Mouse (Mus musculus) lung, embryonic 14.5 days (tissue): ENCODE measurements around the gene Vax1. TPM values are rescaled to one million over a fixed set of nuclear protein-coding genes. Genes with fewer than 3 reads are reported as not detected.
A peak's percentile ranks its signal among the peaks of the same experiment; 100 is the strongest.

Experiments used
- ATAC-seq: fragments of 200-750 bp; cut with Nextera tagmentation; 2 replicates; pipeline ENCODE4 v1.8.0; 2017; ENCODE audit warnings: mild to moderate bottlenecking, moderate TSS enrichment, moderate library complexity; ENCODE audit not compliant: insufficient read depth
- DNase-seq: peaks from one replicate; pipeline ENCODE4 v3.0.0-alpha.2; 2015
- H3K27ac ChIP-seq: fragments of 300-500 bp; sonication (generic); 2 replicates; pipeline ENCODE4 v1.5.1; 2014; ENCODE audit warnings: low read depth, mild to moderate bottlenecking, moderate library complexity
- H3K27me3 ChIP-seq: fragments of 300-500 bp; sonication (generic); 2 replicates; pipeline ENCODE4 v1.6.1; 2014; ENCODE audit warnings: low read length, control low read depth; ENCODE audit not compliant: insufficient read depth
- H3K36me3 ChIP-seq: fragments of 300-500 bp; sonication (generic); 2 replicates; pipeline ENCODE4 v1.6.1; 2014; ENCODE audit warnings: control low read depth; ENCODE audit not compliant: insufficient read depth
- H3K4me1 ChIP-seq: fragments of 300-500 bp; sonication (generic); 2 replicates; pipeline ENCODE4 v1.6.1; 2014; ENCODE audit warnings: antibody characterized with exemption, control low read depth; ENCODE audit not compliant: insufficient read depth
- H3K4me2 ChIP-seq: fragments of 300-500 bp; sonication (generic); 2 replicates; pipeline ENCODE4 v1.6.1; 2014; ENCODE audit warnings: mild to moderate bottlenecking
- H3K4me3 ChIP-seq: fragments of 300-500 bp; sonication (generic); 2 replicates; pipeline ENCODE4 v1.5.1; 2014; ENCODE audit warnings: low read depth, low read length
- H3K9ac ChIP-seq: fragments of 300-500 bp; sonication (generic); 2 replicates; pipeline ENCODE4 v1.6.1; 2014
- H3K9me3 ChIP-seq: fragments of 300-500 bp; sonication (generic); 2 replicates; pipeline ENCODE4 v1.6.1; 2016; ENCODE audit warnings: low read depth, low read length, control low read depth
- CTCF ChIP-seq: IDR thresholded peaks from 2 replicates; pipeline ENCODE4 v1.5.1; 2016; ENCODE audit warnings: antibody characterized with exemption, low read depth
- WGBS: fragments of 180-500 bp; shearing (Covaris S2); extraction: QIAGEN DNeasy Blood & Tissue Kit; methylation state at CpG from one replicate; pipeline ENCODE4 v1.1.7; 2014; 5-methylcytosine and 5-hydroxymethylcytosine counted together
- polyA plus RNA-seq: library from polyadenylated mRNA; unstranded; fragments of >200 nt; fragmentation: Nextera tagmentation; extraction: Ambion mirVana; gene quantifications from 2 replicates; pipeline ENCODE4 v1.2.1, GENCODE M21; 2014

Gene Vax1
- polyA plus RNA-seq, 1 experiment from 2014 or later: not detected

DNA sequence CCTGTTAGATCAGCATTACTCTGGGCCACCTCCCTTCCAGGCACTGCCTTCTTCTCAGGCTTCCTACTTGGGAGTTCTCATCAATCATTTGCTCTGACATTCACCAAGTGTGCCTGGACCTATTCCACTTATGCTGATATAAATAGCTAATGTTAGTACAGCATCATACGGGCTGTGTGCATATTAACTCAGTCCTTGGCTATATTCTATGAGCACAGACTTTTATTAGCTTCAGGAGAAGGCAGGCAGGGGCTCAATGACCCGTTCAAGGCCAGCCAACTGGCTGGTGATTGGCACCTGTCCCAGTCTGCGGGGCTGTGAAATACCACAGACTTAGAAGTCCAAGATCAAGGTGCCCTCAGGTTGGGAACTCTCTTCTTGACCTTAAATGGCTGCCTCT is 14.1 kb upstream of the Vax1 start:
- Histone ChIP-seq H3K4me1 (no peaks in the 10 kb centered on the region), H3K9me3 (no peaks in the 10 kb centered on the region), H3K36me3 (no peaks in the 10 kb centered on the region), H3K9ac (no peak overlapping the region), H3K27me3 (peaks cover 19% of the 10 kb centered on the region), H3K4me2 (no peak overlapping the region), H3K4me3 (no peak overlapping the region), H3K27ac (no peak overlapping the region)
- no peak for TF ChIP-seq CTCF
- ATAC-seq (no peak), DNase-seq (no peak)
- WGBS: 28% methylated on average over 3 of the region's 3 CpGs

DNA sequence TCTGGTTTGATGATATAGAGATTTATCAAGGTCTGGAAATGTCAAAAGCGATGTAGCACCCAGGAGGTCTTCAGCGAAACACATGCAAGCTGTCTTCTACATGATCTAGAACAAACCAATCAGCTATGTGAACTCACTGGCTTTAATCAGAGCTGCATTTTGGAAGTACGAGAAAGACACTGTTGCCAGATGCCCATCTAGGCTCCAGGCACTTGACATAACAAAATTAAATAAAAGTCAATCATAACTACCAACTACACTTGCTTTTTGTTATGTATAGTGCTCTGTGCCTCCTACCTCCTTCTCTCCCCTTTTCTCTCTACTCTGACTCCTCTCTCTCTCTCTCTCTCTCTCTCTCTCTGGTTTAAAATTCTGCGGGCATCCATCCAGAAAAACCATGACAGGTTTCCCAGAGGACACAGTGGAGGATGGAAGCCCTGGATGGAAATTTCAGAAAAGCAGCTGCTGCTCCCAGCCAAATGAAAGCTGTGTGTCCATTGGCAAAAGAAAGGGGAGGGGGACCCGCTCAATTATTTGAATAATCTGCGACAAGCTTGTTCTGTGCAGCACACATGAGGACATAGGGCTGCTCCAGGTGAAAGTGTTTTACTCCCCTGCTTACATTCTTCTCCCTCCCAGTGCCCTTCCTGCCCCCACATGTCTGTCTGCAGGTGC is 3.6 kb upstream of the Vax1 start:
- H3K27me3 ChIP-seq: peaks cover 91% of the 10 kb centered on the region
- no peak overlapping the region for H3K27ac ChIP-seq
- H3K4me1 ChIP-seq: no peaks in the 10 kb centered on the region; the same call in 1 of the 2 replicates
- DNase-seq: no peak
- 16% methylated on average over 6 of the region's 6 CpGs for WGBS
- no peaks in the 10 kb centered on the region for H3K36me3 ChIP-seq
- no peak for TF ChIP-seq CTCF
- no peak overlapping the region for H3K4me2 ChIP-seq
- H3K4me3 ChIP-seq: no peak overlapping the region
- no peak overlapping the region for H3K9ac ChIP-seq
- no peaks in the 10 kb centered on the region for H3K9me3 ChIP-seq
- no peak for ATAC-seq

DNA sequence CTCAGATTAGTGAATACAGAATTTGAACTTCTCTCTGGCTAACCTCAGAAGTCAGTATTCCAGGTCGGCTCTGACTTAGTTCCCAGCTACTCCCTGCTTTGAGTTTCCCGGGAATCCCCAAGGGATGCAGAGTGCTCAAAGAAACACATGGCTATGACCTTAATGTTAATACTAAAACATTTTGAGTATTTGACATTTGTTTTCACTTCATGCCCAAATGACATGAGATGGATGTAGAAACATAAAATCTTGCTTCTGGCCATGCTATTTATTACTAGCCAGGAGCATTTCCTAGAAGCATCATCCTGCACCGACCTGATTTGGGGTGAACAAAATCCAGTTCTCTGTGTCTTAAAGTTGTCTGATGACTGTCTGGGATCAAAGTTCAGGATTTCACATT is 2.9 kb upstream of the Vax1 start:
- H3K9me3 ChIP-seq: no peaks in the 10 kb centered on the region
- no peak overlapping the region for H3K4me2 ChIP-seq
- no peak overlapping the region for H3K4me3 ChIP-seq
- H3K9ac ChIP-seq: no peak overlapping the region
- ATAC-seq (no peak), DNase-seq (no peak)
- no peaks in the 10 kb centered on the region; the same call in 1 of the 2 replicates for H3K4me1 ChIP-seq
- peaks cover 98% of the 10 kb centered on the region for H3K27me3 ChIP-seq
- TF ChIP-seq CTCF: no peak
- no peaks in the 10 kb centered on the region for H3K36me3 ChIP-seq
- WGBS: 5% methylated on average over 3 of the region's 3 CpGs
- H3K27ac ChIP-seq: no peak overlapping the region

DNA sequence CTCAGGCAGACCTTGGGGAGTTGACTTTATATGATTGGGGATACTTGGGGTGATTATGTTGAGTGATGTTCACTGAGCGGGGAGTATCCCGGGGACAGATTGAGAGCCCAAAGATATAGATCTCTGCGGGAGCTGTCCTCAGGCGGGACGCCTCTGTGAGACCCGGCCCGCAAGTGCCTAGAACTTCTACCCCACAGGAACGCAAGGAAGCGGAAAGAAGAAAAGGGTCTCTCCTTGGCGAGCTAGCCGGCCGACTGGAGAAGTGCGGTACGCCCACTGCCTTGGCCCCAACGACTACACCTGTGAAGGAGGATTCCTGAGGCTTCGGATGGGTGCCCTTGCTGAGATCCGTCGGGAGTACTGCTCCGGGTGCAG is 2.0 kb upstream of the Vax1 start:
- H3K4me3 ChIP-seq: no peak overlapping the region
- no peak for TF ChIP-seq CTCF
- no peak for DNase-seq

DNA sequence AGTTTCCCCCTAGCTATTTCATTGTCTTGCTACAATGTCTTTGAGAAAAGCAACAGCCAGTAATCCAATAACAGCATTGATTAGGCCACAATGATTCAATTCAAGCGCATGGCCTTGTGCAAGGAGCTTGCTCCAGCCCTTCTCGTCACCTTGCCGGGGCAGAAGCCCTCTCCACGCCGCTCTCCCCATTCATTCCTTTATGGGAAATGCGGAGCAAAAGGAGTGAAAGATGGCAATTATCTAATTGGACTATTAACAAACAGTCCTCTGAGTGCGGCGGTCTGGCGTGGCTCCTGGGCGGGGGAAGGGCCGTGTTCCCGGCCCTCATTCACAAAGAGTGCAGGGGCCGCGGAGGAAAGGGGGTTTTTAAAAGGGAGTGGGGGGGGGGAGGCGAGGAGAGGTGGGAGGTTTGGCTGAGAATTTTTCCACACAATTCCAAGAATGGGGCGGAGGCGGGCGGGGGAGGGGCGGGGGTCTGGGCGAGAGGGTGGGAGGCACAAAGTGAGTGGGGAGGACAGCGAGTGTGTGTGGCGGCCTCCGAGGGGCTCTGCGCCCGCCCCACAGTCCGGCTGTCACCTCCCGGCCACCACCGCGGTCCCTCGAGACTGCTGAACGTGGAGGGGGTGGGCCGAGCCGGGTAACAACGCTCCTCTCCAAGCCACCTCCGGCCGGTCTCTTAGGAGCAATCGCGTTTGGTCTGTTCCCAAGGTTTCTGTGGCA is 1.5 kb upstream of the Vax1 start:
- no peak for DNase-seq
- TF ChIP-seq CTCF: no peak
- no peak overlapping the region for H3K9ac ChIP-seq
- H3K9me3 ChIP-seq: no peaks in the 10 kb centered on the region
- H3K27ac ChIP-seq: no peak overlapping the region
- H3K27me3 ChIP-seq: peaks cover 98% of the 10 kb centered on the region
- ATAC-seq: no peak
- H3K4me3 ChIP-seq: no peak overlapping the region
- WGBS: 1% methylated on average over 37 of the region's 38 CpGs
- no peaks in the 10 kb centered on the region for H3K36me3 ChIP-seq
- no peak overlapping the region for H3K4me2 ChIP-seq
- H3K4me1 ChIP-seq: no peaks in the 10 kb centered on the region; the same call in 1 of the 2 replicates

More for the DNA sequence above, 2.0 kb upstream of the Vax1 start:
- no peaks in the 10 kb centered on the region for H3K36me3 ChIP-seq
- no peak overlapping the region for H3K9ac ChIP-seq
- H3K4me2 ChIP-seq: no peak overlapping the region
- H3K27ac ChIP-seq: no peak overlapping the region
- no peaks in the 10 kb centered on the region; the same call in 1 of the 2 replicates for H3K4me1 ChIP-seq
- H3K9me3 ChIP-seq: no peaks in the 10 kb centered on the region
- under 1% methylated on average over 19 of the region's 19 CpGs for WGBS
- H3K27me3 ChIP-seq: peaks cover 98% of the 10 kb centered on the region
- no peak for ATAC-seq

DNA sequence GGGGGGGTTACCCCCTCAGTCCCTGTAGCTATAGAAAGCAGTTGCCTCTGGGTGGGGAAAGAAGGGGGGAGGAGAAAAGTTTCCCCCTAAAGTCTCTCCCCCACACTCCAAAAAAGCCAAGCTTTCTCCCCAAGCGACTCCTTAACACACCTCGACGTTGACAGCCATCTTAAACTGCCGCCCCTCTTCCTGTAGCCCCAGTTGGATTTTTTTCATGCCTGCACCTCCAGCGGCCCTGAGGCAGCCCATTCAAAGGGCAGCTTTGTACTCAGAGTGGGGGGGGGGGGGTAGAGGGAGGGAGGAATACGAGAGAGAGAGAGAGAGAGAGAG is 875 bp upstream of the Vax1 start:
- ATAC-seq: no peak
- peaks cover 98% of the 10 kb centered on the region for H3K27me3 ChIP-seq
- peak overlapping the region; percentile 32 for H3K4me3 ChIP-seq
- no peak for DNase-seq
- no peak overlapping the region for H3K4me2 ChIP-seq
- no peak overlapping the region for H3K9ac ChIP-seq
- no peak overlapping the region for H3K27ac ChIP-seq
- 1% methylated on average over 5 of the region's 6 CpGs for WGBS
- H3K36me3 ChIP-seq: no peaks in the 10 kb centered on the region
- H3K9me3 ChIP-seq: no peaks in the 10 kb centered on the region
- TF ChIP-seq CTCF: no peak
- no peaks in the 10 kb centered on the region; the same call in 1 of the 2 replicates for H3K4me1 ChIP-seq

DNA sequence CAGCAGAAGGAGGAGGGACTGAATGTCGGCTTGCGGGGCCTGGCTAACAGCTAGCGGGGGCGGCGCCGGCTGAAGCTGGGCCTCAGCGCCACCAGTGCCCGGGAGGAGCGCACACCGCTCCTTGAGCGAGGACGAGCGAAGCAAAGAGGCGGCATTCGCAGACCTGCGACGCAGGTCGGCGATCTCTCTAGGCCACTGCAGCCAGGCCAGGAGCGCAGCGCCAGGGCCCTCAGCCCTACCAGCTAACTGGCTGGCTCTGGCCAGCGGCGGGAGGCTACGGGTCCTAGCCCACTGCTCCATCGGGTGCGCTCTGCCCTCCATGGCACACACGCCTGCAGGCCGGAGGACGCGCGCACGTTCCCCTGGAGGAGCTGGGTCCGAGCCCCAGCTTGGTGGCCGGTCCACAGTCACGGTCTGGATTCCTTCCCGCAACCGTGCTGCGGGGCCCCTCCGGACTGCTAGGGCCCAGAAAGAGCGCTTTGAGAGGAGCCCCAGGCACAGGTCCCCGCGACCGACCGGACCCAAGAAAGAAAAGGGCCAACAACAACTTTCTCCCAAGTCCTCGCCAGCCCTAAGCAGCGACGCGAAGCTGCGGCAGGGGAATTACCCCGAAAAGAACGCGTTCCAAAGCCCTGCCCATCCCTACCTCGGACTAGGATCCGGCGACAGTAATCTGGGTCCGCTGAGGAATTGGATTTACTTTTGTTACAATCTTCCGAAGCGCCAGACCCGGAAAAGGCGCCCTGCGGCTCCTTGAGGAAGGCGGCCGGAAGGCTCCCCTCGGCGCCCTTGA is 517 bp downstream of the Vax1 start:
- Histone ChIP-seq H3K4me3 (peak overlapping the region; percentile 32), H3K4me2 (peak overlapping the region; percentile 53), H3K27ac (no peak overlapping the region), H3K27me3 (peaks cover 99% of the 10 kb centered on the region), H3K4me1 (no peaks in the 10 kb centered on the region; the same call in 1 of the 2 replicates), H3K36me3 (no peaks in the 10 kb centered on the region), H3K9me3 (no peaks in the 10 kb centered on the region), H3K9ac (no peak overlapping the region)
- ATAC-seq (peak; percentile 44; the same call in 1 of the 2 replicates), DNase-seq (peak; percentile 47)
- WGBS: under 1% methylated on average over 65 of the region's 65 CpGs
- TF ChIP-seq CTCF: no peak
